Mouse (Mus musculus): Measurements from ENCODE around the gene Ston2.
A peak's percentile ranks its signal among the peaks of the same experiment; 100 is the strongest.
"Not testable (repeated sequence)": the region's sequence is repeated elsewhere in the genome, so short reads cannot be mapped to it uniquely, and the experiment has no call there.

The Ston2 gene

GRCm38 (mm10) chr12:91789801-91790200 is 1.6 kb upstream of the Ston2 start:
- peak; percentile 68 for DNase-seq (ENCODE audit: low spot score)

GRCm38 (mm10) chr12:91788446-91788845 is 259 bp upstream of the Ston2 start:
- not testable (repeated sequence) for DNase-seq (ENCODE audit: low spot score)

GRCm38 (mm10) chr12:91786355-91786754 is 1.8 kb downstream of the Ston2 start:
- no peak for DNase-seq (ENCODE audit: low spot score)

GRCm38 (mm10) chr12:91781432-91781831 is 6.8 kb downstream of the Ston2 start:
- DNase-seq (ENCODE audit: low spot score) = no peak

GRCm38 (mm10) chr12:91780531-91780930 is 7.7 kb downstream of the Ston2 start:
- DNase-seq (ENCODE audit: low spot score) = no peak

GRCm38 (mm10) chr12:91779004-91779365 is 9.2 kb downstream of the Ston2 start:
- peak; percentile 82 for DNase-seq (ENCODE audit: low spot score)

GRCm38 (mm10) chr12:91778211-91779003 is 9.8 kb downstream of the Ston2 start:
- no peak for DNase-seq (ENCODE audit: low spot score)

- no peak for DNase-seq (ENCODE audit: low spot score)
Measured at GRCm38 (mm10) chr12:91776342-91776741, 11.8 kb downstream of the Ston2 start.

- no peak for DNase-seq (ENCODE audit: low spot score)
Measured at GRCm38 (mm10) chr12:91774811-91775284, 13.3 kb downstream of the Ston2 start.

GRCm38 (mm10) chr12:91768871-91769270 is 19.3 kb downstream of the Ston2 start:
- DNase-seq (ENCODE audit: low spot score) = no peak

GRCm38 (mm10) chr12:91768176-91768575 is 20.0 kb downstream of the Ston2 start:
- DNase-seq (ENCODE audit: low spot score) = no peak

- DNase-seq (ENCODE audit: low spot score) = peak; percentile 66
Measured at GRCm38 (mm10) chr12:91766338-91767107, 21.7 kb downstream of the Ston2 start.

GRCm38 (mm10) chr12:91765504-91765903 is 22.7 kb downstream of the Ston2 start:
- no peak for DNase-seq (ENCODE audit: low spot score)

- DNase-seq (ENCODE audit: low spot score) = no peak
Measured at GRCm38 (mm10) chr12:91765054-91765453, 23.1 kb downstream of the Ston2 start.

- DNase-seq (ENCODE audit: low spot score) = no peak
Measured at GRCm38 (mm10) chr12:91764471-91764870, 23.7 kb downstream of the Ston2 start.

- no peak for DNase-seq (ENCODE audit: low spot score)
Measured at GRCm38 (mm10) chr12:91759836-91760235, 28.4 kb downstream of the Ston2 start.

GRCm38 (mm10) chr12:91757854-91758562 is 30.2 kb downstream of the Ston2 start:
- DNase-seq (ENCODE audit: low spot score) = no peak

- no peak for DNase-seq (ENCODE audit: low spot score)
Measured at GRCm38 (mm10) chr12:91756562-91757166, 31.5 kb downstream of the Ston2 start.

GRCm38 (mm10) chr12:91754606-91755005 is 33.6 kb downstream of the Ston2 start:
- DNase-seq (ENCODE audit: low spot score) = no peak

- no peak for DNase-seq (ENCODE audit: low spot score)
Measured at GRCm38 (mm10) chr12:91752711-91753110, 35.5 kb downstream of the Ston2 start.

- no peak for DNase-seq (ENCODE audit: low spot score)
Measured at GRCm38 (mm10) chr12:91751893-91752597, 36.1 kb downstream of the Ston2 start.
